Mouse (Mus musculus): ENCODE measurements around the gene Gclm.

DNA sequence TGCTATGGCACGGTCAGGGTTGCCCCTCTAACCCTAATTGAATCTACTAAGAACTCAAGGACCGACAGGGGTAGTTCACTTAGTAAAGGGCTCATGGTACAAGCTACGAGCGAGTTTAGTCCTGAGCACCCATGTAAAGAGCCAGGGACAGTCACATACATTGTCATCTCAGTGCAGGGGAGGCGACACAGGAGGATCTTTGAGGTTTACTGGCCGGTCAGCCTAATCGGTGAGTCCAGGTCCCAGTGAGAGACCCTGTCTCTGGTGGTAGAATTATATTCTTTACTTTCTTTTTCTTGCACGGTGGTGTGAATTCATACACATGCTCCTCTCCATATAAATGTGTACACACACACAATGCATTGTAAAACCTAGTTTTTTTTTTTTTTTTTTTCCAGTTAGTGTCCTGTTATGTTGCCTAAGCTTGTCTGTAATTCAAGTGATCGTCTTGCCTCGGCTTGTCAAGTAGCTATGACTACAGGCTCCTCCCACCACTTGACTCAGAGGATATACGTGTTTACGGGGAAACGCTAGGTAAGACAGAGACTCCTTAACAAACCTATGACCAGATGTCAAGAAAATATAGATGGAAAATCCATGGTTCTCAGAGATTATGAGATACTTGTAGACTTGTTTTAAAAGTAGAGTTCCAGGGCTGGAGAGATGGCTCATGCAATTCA is 33.8 kb upstream of the Gclm start:
- TF ChIP-seq CTCF (IDR thresholded peaks at IDR 0.05; ENCODE audit: low read depth) (no peak), EP300 (IDR thresholded peaks at IDR 0.05; ENCODE audit: low read depth) (no peak)

Data from heart, postnatal 0 days (tissue).